1 mouse cellular context compared by ENCODE assay signal in the genomic region with DNA sequence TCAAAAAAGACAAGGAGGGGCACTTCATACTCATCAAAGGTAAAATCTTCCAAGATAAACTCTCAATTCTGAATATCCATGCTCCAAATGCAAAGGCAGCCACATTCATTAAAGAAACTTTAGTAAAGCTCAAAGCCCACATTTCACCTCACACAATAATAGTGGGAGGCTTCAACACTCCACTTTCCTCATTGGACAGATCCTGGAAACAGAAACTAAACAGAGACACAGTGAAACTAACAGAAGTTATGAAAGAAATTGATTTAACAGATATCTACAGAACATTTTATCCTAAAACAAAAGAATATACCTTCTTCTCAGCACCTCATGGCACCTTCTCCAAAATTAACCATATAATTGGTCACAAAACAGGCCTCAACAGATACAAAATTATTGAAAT. TPM values are rescaled to one million over a fixed set of nuclear protein-coding genes. Genes with fewer than 3 reads are reported as not detected.
"Had no signal": no experiment of that assay in that cellular context is flagged by ENCODE, and none has a peak within 500 bp of the region (broad histone marks: within the 10 kb centered on the region; RNA-seq: fewer than 3 reads in every experiment).

A gene (minus strand): TSS at position 101 of the 400 bp plus-strand sequence.

RNA-seq across cellular contexts. Expression of the gene that starts here (rescaled TPM):
- total RNA-seq: hematopoietic stem cell, adult 5-6 weeks had no signal
